Mouse (Mus musculus): Measurements from ENCODE around the gene Zfhx3. TPM values are rescaled to one million over a fixed set of nuclear protein-coding genes. Genes with fewer than 3 reads are reported as not detected.

The Zfhx3 gene
- polyA plus RNA-seq, 1 experiment: 6.6 TPM

DNA sequence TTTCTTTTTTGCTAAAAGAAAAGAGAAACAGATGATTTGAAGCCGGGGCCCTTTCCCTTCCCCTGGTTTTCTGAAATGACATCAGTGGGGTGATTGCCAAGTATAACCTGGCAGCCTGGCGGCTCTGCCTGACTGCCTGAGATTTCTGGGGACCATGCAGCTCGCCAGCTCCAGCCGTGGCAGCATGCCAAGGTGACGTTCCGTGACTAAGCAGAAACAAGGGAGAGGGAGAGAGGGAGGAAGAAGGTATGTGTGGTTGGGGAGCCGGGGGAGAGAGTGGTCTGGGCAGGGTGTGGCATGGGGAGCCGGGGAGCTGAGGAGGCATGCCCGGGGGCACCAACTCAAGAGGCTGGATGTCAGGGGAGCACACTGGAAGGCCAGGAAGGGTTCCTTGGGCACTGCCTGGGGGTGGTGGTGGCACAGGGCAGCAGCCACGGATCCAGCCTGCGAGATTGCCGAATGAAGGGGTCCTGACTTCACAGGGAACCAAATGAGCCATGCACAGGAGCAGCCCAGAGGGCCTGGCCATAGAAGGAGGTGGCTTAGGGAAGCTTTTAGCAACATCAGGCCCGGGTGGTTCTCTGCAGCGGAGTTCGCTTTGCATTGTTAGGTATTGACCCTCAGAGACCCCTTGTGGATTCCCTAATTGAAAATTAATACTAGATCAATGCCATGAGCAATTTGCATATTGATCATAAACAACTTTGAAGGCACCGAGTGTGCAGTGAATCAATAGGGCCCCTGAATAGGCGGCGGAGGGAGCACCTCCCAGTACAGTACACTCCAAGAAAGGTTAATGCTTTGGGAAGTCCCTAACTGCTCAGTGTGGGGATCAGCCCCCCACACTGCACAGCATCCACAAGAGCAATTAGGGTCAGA lies 954.3 kb downstream of the Zfhx3 start:
- WGBS: 31% methylated on average over 18 of the region's 18 CpGs
- Histone ChIP-seq H3K27ac (ENCODE audit: control insufficient read depth, insufficient read depth, low read depth, low read length, poor library complexity) (no peak overlapping the region), H3K4me1 (ENCODE audit: control insufficient read depth, insufficient read depth, low read length) (no peaks in the 10 kb centered on the region), H3K4me3 (replicated peaks; ENCODE audit: control insufficient read depth, low read depth, low read length) (no peak overlapping the region)
- TF ChIP-seq POLR2A (IDR thresholded peaks at IDR 0.05; ENCODE audit: borderline replicate concordance, control insufficient read depth, low read depth, low read length): no peak
- no peak for TF ChIP-seq CTCF (IDR thresholded peaks at IDR 0.05; ENCODE audit: control insufficient read depth, insufficient read depth, low read length)

DNA sequence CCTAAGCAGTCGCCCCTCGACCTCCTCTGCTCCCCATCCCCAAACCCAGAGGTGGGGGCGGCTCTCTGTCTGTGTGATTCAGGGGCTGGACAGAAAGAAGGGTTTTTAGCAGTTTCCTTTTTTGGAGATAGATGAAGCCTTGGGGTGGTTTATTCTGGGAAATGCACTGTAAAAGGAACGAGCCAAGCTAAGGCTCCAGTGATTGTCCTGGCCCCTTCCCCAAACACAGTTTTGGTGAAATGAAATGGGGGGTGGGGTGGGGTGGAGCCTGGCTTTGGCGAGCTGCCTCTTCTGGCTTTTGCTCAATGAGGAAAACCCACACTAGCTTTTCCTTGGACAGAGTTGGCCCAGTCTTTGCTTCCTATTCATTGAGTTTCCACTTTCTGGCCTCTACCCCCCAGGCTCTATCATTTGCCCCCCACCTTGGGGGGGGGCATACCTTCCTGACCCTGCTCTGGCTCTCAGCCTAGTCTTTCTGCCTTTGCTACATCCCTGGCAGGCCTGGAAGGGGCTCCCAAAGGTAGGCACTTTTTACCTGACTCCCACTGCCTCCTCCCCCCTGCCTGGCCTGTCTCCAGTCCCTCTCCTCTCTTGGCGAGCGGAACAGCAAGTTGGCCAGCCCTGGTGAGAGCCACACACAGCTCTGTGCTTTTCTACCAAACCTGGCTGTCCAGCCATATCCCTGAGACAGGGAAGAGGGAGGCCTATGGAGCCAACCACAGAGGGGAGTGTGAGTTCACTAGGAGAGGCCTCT lies 955.1 kb downstream of the Zfhx3 start:
- 54% methylated on average over 7 of the region's 7 CpGs for WGBS
- H3K4me1 ChIP-seq (ENCODE audit: control insufficient read depth, insufficient read depth, low read length): no peaks in the 10 kb centered on the region
- H3K4me3 ChIP-seq (replicated peaks; ENCODE audit: control insufficient read depth, low read depth, low read length): no peak overlapping the region
- no peak for TF ChIP-seq POLR2A (IDR thresholded peaks at IDR 0.05; ENCODE audit: borderline replicate concordance, control insufficient read depth, low read depth, low read length)
- no peak for TF ChIP-seq CTCF (IDR thresholded peaks at IDR 0.05; ENCODE audit: control insufficient read depth, insufficient read depth, low read length)
- H3K27ac ChIP-seq (ENCODE audit: control insufficient read depth, insufficient read depth, low read depth, low read length, poor library complexity): no peak overlapping the region

- H3K4me3 ChIP-seq (replicated peaks; ENCODE audit: control insufficient read depth, low read depth, low read length): no peak overlapping the region
- no peak overlapping the region for H3K27ac ChIP-seq (ENCODE audit: control insufficient read depth, insufficient read depth, low read depth, low read length, poor library complexity)
- 76% methylated on average over 14 of the region's 14 CpGs for WGBS
- H3K4me1 ChIP-seq (ENCODE audit: control insufficient read depth, insufficient read depth, low read length): no peaks in the 10 kb centered on the region
- TF ChIP-seq POLR2A (IDR thresholded peaks at IDR 0.05; ENCODE audit: borderline replicate concordance, control insufficient read depth, low read depth, low read length) (no peak), CTCF (IDR thresholded peaks at IDR 0.05; ENCODE audit: control insufficient read depth, insufficient read depth, low read length) (no peak)
Observed at GRCm38 (mm10) chr8:108899251-108899771, 956.9 kb downstream of the Zfhx3 start.

DNA sequence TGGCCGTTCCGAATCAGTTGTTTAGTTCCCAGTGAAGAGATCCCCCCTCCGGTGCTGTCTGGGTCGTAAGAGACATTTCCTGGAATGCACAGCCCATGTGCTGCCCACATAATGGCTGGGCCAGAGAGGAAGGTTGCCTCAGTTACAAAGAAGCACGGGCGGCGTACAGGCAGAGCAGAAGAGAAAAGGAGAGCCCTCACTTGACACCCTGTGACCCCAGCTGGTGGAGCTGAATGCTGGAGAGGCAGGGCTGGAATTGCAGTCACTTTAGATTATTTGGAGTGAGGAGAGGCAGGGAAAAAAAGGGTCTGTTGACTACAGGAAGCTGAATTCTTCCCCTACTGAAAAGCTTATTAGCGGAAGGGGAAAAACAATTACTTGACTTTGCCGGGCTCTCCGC lies 958.1 kb downstream of the Zfhx3 start:
- Histone ChIP-seq H3K27ac (ENCODE audit: control insufficient read depth, insufficient read depth, low read depth, low read length, poor library complexity) (no peak overlapping the region), H3K4me1 (ENCODE audit: control insufficient read depth, insufficient read depth, low read length) (no peaks in the 10 kb centered on the region), H3K4me3 (replicated peaks; ENCODE audit: control insufficient read depth, low read depth, low read length) (no peak overlapping the region)
- 88% methylated on average over 10 of the region's 10 CpGs for WGBS
- TF ChIP-seq CTCF (IDR thresholded peaks at IDR 0.05; ENCODE audit: control insufficient read depth, insufficient read depth, low read length) (no peak), POLR2A (IDR thresholded peaks at IDR 0.05; ENCODE audit: borderline replicate concordance, control insufficient read depth, low read depth, low read length) (no peak)

GRCm38 (mm10) chr8:108901208-108901607 lies 958.8 kb downstream of the Zfhx3 start:
- H3K4me1 ChIP-seq (ENCODE audit: control insufficient read depth, insufficient read depth, low read length): no peaks in the 10 kb centered on the region
- H3K27ac ChIP-seq (ENCODE audit: control insufficient read depth, insufficient read depth, low read depth, low read length, poor library complexity): no peak overlapping the region
- WGBS: 81% methylated on average over 14 of the region's 14 CpGs
- TF ChIP-seq CTCF (IDR thresholded peaks at IDR 0.05; ENCODE audit: control insufficient read depth, insufficient read depth, low read length) (no peak), POLR2A (IDR thresholded peaks at IDR 0.05; ENCODE audit: borderline replicate concordance, control insufficient read depth, low read depth, low read length) (no peak)
- no peak overlapping the region for H3K4me3 ChIP-seq (replicated peaks; ENCODE audit: control insufficient read depth, low read depth, low read length)

- no peaks in the 10 kb centered on the region for H3K4me1 ChIP-seq (ENCODE audit: control insufficient read depth, insufficient read depth, low read length)
- H3K27ac ChIP-seq (ENCODE audit: control insufficient read depth, insufficient read depth, low read depth, low read length, poor library complexity): no peak overlapping the region
- 93% methylated on average over 15 of the region's 15 CpGs for WGBS
- no peak for TF ChIP-seq POLR2A (IDR thresholded peaks at IDR 0.05; ENCODE audit: borderline replicate concordance, control insufficient read depth, low read depth, low read length)
- no peak for TF ChIP-seq CTCF (IDR thresholded peaks at IDR 0.05; ENCODE audit: control insufficient read depth, insufficient read depth, low read length)
- H3K4me3 ChIP-seq (replicated peaks; ENCODE audit: control insufficient read depth, low read depth, low read length): no peak overlapping the region
Observed at GRCm38 (mm10) chr8:108903550-108903949, 961.1 kb downstream of the Zfhx3 start.

DNA sequence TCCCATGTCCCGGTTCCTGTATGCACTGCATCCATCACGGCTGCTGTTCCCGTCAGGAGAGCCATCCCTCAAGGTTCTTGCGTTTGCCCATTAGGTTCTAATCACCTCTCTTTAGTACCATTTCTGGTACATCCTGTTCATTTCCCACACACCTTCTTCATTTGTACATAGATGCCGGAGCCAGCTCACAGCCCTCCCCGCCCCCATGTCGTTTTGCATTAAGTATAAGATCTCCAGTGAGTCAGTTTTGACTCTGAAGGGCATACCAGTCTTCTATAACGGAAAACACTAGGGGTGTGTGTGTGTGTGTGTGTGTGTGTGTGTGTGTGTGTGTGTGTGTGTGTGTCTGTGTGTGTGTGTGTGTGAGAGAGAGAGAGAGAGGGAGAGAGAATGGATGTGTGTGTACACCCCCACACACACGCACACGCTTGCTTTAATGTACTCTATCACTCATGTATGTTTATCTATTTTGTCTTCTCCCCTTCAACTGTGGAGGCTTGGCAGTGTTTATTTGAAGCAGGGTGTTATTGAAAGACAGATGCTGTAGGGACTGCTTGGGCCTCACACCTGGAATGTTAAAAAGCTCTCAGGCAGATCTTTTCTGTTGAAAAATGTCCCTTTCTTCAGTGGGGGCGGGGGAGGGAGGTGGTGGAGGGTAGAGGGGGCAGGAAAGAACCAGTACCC lies 962.0 kb downstream of the Zfhx3 start:
- Histone ChIP-seq H3K4me1 (ENCODE audit: control insufficient read depth, insufficient read depth, low read length) (no peaks in the 10 kb centered on the region), H3K4me3 (replicated peaks; ENCODE audit: control insufficient read depth, low read depth, low read length) (no peak overlapping the region), H3K27ac (ENCODE audit: control insufficient read depth, insufficient read depth, low read depth, low read length, poor library complexity) (no peak overlapping the region)
- WGBS: 85% methylated on average over 11 of the region's 11 CpGs
- no peak for TF ChIP-seq CTCF (IDR thresholded peaks at IDR 0.05; ENCODE audit: control insufficient read depth, insufficient read depth, low read length)
- TF ChIP-seq POLR2A (IDR thresholded peaks at IDR 0.05; ENCODE audit: borderline replicate concordance, control insufficient read depth, low read depth, low read length): no peak

- Histone ChIP-seq H3K4me3 (replicated peaks; ENCODE audit: control insufficient read depth, low read depth, low read length) (no peak overlapping the region), H3K27ac (ENCODE audit: control insufficient read depth, insufficient read depth, low read depth, low read length, poor library complexity) (no peak overlapping the region), H3K4me1 (ENCODE audit: control insufficient read depth, insufficient read depth, low read length) (no peaks in the 10 kb centered on the region)
- TF ChIP-seq POLR2A (IDR thresholded peaks at IDR 0.05; ENCODE audit: borderline replicate concordance, control insufficient read depth, low read depth, low read length) (no peak), CTCF (IDR thresholded peaks at IDR 0.05; ENCODE audit: control insufficient read depth, insufficient read depth, low read length) (no peak)
- WGBS: 86% methylated on average over 9 of the region's 9 CpGs
Observed at GRCm38 (mm10) chr8:108908066-108908465, 965.6 kb downstream of the Zfhx3 start.
